Mouse (Mus musculus) heart, postnatal 4 days (tissue): ENCODE data around the gene Gm10670. TPM values are rescaled to one million over a fixed set of nuclear protein-coding genes. Genes with fewer than 3 reads are reported as not detected.
"Not testable (repeated sequence)": the region's sequence is repeated elsewhere in the genome, so short reads cannot be mapped to it uniquely, and the experiment has no call there.

Experiments used
- DNase-seq: peaks from one replicate; pipeline ENCODE4 v3.0.0; 2021
- total RNA-seq, 2 experiments: library from RNA; stranded (reverse); gene quantifications; 2 replicates each; pipeline ENCODE4 v1.2.3; 2021

Gene Gm10670
- total RNA-seq = not detected

DNA sequence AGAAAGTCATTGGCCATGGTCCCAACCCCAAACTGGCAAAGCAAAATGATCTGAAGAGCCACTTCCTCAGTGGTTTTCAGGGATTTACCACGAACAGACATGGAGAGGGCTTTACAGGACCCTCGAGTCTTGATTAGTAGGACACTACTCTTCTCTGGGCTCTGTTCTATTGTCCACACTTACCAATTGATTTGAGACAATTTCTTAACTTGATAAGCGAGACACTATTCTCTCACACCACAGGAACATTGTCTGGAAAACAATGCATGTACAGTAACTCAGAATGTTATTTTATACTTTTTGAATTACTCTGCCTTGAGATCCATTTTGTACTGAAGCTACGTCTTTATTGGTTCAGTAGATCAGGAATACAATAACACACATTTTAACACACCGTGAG is at the start of gene Gm10670:
Gene Gm10670, minus strand, starts transcription at position 101 of the 400 bp plus-strand sequence.
- not testable (repeated sequence) for DNase-seq

DNA sequence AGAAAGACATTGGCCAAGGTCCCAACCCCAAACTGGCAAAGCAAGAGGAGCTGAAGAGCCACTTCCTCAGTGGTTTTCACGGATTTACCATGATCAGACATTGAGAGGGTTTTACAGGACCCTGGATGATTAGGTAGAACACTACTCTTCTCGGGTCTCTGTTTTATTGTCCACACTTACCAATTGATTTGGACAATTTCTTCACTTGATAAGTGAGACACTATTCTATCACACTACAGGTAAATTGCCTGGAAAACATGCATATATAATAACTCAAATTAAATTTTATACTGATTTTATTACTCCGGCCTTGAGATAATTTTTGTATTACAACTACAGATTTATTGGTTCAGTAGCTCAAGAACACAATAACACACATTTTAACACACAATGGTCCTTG is 35.7 kb upstream of the Gm10670 start, which contains the start of gene Vmn1r103:
Gene Vmn1r103, minus strand, starts transcription at position 101 of the 400 bp plus-strand sequence.
- not testable (repeated sequence) for DNase-seq

- not testable (repeated sequence) for DNase-seq
These were observed 32.2 kb downstream of the Gm10670 start, which contains the start of gene Vmn1r101 for GRCm38 (mm10) chr7:20442493-20442892. Vmn1r101 (minus strand) TSS chr7:20442593.

Other genes with a start within 250 kb of the Gm10670 start
- gene Gm4498, start 241.1 kb downstream of the Gm10670 start, total RNA-seq = not detected
- not detected for gene Gm5890, start 212.1 kb downstream of the Gm10670 start, total RNA-seq
- gene Gm4133, start 140.9 kb downstream of the Gm10670 start, total RNA-seq = not detected
- not detected for gene Gm5728, start 99.5 kb downstream of the Gm10670 start, total RNA-seq
- not detected for gene Vmn1r100, start 57.0 kb downstream of the Gm10670 start, total RNA-seq
- not detected for gene Vmn1r101, start 32.3 kb downstream of the Gm10670 start, total RNA-seq
- not detected for gene Vmn1r103, start 35.6 kb upstream of the Gm10670 start, total RNA-seq
- gene Vmn1r104, start 58.9 kb upstream of the Gm10670 start, total RNA-seq = not detected
- gene Gm5726, start 70.8 kb upstream of the Gm10670 start, total RNA-seq = not detected
- gene Gm4141, start 101.3 kb upstream of the Gm10670 start, total RNA-seq = not detected
- gene Gm4513, start 124.1 kb upstream of the Gm10670 start, total RNA-seq = not detected
- gene Vmn1r107, start 194.0 kb upstream of the Gm10670 start, total RNA-seq = not detected
- gene Vmn1r111, start 228.3 kb upstream of the Gm10670 start, total RNA-seq = not detected